Mouse (Mus musculus) heart, postnatal 10 days (tissue): ENCODE results near the gene Htr6. TPM values are rescaled to one million over a fixed set of nuclear protein-coding genes. Genes with fewer than 3 reads are reported as not detected.

Experiments used
- DNase-seq, 2 experiments: peaks; one replicate each; pipeline ENCODE4 v3.0.0; 2021
- intact Hi-C: fragments of 180-260 bp; cut with DNase I; formaldehyde crosslinking; loops from one replicate; pipeline ENCODE4 v1.15.1; 2025
- total RNA-seq, 2 experiments: library from RNA; stranded (reverse); gene quantifications; 2 replicates each; pipeline ENCODE4 v1.2.3; 2021

Htr6 gene
- not detected for total RNA-seq

DNA sequence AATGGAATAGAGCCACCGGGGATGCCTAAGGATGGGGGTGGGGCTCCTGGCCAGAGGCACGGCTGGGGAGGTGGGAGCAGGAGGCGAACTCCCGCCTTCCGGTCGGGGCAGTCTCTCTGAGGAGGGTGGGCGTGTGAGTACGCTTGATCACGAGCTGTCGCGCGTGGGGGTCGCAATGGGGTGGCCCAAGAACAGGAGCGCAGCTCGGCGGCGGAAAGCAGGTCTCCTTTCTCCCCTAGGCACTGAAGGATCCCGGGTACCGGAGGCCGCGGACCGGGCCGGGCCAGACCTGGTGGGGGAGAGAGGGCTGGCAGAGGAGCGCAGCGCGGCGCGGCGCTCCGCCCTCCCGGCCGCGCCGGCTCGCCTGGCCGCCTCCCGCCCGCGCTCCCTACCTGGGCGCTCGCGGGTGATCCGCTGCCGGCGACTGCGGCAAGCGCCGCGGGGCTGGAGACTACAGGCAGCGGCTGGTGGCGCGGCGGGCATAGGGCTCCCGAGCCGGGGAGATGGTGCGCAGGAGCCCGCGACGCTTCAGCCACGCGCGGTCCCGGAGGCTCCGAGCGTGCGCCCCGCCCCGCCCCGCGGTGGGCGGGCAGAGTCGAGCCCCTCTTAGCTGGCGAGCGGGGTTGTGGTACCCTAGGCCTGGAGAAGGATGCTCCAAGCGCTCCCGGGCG is at the start of gene Htr6:
Gene Htr6 (minus strand): TSS at position 530 of the 671 bp plus-strand sequence.
- no peak for DNase-seq
- intact Hi-C loops: no loop called here

DNA sequence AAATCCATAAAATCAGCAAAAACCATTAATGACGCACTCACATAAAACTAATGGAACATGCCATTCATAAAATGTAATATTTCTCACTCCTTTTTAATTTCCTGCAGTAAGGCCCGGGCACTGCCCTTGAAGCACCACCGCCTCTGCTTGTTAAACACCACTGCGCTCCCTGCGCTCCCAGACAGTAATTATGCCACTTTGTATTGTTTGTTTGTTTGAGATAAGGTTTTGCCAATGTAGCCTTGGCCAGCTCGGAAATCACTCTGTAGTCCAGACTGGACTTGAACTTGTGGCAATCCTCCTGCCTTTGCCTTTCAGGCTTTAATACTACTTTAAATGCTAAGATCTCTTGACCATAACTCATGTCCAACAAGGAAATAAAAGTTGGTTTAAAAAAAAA is 49.6 kb upstream of the Htr6 start:
- intact Hi-C loops: loop anchor here (5.0 kb wide), 1 partner anchor 122 kb away; no protein-coding TSS in a partner anchor
- no peak for DNase-seq

DNA sequence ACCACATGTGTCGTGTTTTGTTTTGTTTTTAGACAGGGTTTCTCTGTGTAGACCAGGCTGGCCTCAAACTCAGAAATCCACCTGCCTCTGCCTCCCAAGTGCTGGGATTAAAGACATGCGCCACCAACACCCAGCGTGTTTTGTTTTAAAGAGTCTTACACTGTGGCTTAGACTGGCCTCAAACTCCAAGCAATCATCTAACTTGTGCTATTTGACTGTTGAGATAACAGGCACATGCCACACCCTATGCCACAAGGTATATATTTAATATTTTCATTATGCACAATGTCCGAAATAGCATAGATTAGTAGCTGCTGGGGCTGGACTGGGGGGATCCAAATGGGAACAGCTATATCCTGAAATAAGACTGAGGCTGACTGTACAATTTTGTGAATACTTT is 47.2 kb upstream of the Htr6 start:
- no peak for DNase-seq
- intact Hi-C loops: no loop called here

DNA sequence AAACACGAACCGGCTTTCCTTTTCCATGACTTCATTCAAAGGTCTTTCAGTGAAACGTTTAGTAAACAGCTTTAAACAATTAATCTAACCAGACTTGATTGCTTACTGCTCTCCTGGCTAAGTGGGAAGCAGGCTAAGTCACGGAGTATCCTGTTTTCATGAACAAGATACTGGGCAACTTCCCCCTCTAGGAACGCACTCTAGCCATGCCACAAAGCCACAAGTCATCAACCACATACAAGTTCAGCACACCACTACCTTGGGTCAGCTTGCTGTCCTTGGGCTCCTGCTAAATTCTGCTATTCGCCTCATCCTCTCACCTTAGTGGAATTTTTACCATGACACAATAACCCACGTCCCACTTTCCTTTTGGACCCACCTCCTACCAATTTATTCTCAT is 45.6 kb upstream of the Htr6 start:
- DNase-seq: no peak
- intact Hi-C loops: no loop called here

DNA sequence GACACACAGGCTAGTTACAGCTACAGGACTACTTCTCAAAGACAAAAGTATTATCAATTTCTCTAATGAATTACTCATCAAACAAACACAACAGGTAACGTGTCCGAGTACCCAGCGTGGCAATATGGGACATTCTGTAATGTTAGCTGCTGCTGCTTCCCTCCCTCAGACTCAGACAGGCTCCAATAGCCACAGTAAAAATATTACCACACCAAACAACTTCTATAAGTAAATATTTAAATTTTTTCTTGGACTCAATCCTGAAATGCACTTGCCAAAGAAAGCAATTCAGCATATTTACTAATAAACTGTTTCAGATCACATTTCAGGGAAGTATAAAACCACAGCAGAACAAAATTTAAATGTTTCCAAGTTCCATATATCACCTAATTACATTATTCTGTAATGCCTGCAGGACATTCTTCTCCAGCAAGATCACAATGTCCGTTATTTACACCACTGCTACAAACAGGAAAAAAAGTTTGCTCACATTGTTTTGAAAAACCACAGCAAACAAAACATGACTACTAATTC is 45.0 kb upstream of the Htr6 start:
- no peak for DNase-seq
- intact Hi-C loops: no loop called here

- DNase-seq: no peak
- intact Hi-C loops: no loop called here
Observed at GRCm38 (mm10) chr4:139116356-139117063, 41.1 kb upstream of the Htr6 start.

DNA sequence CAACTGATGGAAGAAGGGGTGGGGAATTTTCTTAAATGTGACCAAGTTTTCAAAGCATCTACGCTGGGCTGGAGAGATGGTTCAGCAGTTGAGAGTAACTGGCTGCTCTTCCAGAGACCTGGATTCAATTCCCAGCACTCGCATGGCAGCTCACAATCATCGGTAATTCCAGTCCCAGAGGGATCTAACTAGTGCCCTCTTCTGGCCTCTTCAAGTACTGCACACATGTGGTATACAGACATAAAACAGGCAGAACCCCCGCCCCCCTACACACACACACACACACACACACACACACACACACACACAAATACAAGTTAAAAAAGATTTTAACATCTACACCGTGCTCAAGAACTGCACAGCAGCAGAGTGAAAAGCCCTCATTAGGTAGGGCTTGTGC is 40.4 kb upstream of the Htr6 start:
- intact Hi-C loops: no loop called here
- DNase-seq: no peak

GRCm38 (mm10) chr4:139112482-139112881 is 37.1 kb upstream of the Htr6 start:
- DNase-seq: no peak
- intact Hi-C loops: no loop called here

DNA sequence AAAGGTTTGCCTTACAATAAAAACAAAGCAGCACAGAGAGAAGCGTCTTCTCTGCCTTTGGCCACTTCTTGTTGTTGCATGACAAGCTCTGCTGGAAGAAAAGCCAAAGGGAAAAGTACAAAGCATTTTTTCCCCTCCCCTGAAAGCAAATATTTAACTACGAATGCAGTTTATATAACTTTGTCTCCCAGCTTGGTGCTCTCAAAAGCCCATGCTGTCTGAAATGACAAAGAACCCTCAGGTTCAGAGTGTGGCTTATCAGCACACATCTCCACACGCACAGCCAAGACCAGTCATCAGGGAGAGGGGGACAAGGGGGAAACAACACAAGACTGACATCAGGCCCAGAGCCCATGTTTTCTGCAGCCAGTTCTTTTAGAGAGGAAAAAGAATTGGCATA is 36.1 kb upstream of the Htr6 start:
- no peak for DNase-seq
- intact Hi-C loops: no loop called here

DNA sequence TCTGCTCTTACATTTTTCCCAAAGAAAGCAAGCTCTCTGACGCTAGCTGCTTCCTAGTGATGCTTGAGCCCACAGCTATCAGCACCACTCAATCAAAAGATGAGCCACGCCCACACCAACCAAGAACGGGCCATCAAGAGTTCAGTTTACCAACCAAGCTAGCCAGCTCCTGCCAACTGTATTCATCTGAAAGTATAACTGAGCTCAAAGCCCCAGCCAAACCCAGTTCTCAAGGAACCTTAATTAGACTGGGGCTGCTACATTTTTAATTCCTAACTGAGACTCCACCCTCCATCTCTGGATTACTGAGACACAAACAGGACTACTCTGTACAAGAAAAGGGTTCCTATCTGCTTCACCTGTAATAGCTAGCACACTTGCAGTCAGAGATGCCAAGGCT is 35.5 kb upstream of the Htr6 start:
- DNase-seq: no peak
- intact Hi-C loops: no loop called here

- intact Hi-C loops: no loop called here
- no peak for DNase-seq
Observed at GRCm38 (mm10) chr4:139105453-139105852, 30.1 kb upstream of the Htr6 start.

GRCm38 (mm10) chr4:139101546-139101945 is 26.2 kb upstream of the Htr6 start:
- no peak for DNase-seq
- intact Hi-C loops: no loop called here

DNA sequence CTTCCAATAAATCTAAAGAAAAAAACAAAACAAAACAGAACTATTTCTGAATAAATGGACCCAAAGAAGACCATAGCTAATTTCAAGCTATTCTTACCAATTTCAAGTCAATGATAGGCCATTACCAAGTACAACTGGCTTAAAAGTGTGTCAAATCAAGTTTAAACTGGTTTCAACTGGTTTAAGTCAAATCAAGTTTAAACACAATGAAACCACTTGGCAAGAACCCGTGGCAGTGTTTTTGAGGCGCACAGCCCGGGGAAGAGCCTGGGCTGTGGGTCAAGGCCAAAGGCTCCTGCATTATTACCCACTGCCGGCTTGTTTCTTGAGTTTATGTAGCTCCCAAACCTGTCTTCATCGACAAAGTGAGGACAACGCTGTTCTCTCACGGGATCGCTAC is 25.0 kb upstream of the Htr6 start:
- intact Hi-C loops: no loop called here
- no peak for DNase-seq

DNA sequence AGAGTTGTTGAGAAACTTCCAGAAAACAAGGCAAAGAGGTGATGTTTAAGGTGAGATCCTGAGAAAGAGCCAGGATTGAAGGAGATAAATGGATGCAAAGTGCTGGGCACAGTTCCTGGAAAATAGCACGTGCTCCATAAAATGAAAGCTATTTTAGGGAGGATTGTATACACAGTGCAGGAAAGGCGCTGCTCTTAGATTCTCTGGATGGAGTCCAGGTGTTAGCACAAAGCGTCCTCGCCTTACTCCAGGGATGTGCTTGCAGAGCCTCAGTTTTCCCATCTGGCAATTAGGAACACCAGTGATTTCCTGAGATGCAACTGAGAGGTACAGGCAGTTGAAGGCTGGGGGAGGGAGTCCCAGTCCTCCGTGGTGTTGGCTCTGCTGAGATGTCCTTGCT is 20.8 kb upstream of the Htr6 start:
- intact Hi-C loops: no loop called here
- DNase-seq: no peak

DNA sequence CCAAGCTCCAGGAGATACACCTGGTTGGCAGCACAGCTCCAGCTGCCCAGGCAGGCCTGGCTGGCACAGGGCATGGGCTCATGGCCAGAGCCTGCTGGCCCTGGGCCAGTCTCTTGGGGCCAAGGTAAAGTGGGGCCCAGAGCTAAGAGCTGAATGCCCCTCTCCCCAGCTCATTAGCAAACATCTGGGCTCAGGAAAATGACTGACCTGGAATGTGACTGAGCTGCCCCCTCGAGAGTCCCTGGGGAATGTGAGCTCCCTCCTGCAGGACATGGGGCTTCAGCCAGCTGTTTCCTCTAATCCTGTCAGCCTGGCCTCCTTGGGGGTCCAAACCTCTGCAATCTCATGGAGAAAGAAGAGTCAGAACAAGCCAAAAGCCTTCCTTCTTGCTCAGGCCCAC is 20.0 kb upstream of the Htr6 start:
- DNase-seq: no peak
- intact Hi-C loops: no loop called here

DNA sequence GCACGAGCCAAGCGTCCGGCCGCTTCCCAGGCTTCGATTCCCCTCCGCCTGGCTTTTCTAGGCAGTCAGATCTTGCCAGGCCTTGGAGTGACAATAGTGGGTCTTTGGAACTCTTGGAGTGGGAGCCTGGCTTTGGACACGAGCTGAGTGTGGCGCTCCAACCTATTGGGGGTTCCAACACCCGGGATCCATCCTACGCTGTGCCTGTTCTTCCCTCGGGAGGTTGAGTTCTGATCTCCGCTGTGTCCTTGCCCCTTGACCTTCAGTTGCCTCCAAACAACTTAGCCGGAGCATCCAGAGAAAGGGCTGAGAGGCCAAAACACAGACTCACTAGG is 17.8 kb upstream of the Htr6 start:
- no peak for DNase-seq

GRCm38 (mm10) chr4:139092356-139093195 is 17.2 kb upstream of the Htr6 start, which contains the start of gene Nbl1:
Nbl1 (minus strand) TSS chr4:139092993.
- intact Hi-C loops: loop anchor here (5.0 kb wide), 1 partner anchor 100 kb away; the partner anchor contains the start of gene Capzb
- DNase-seq: peak; percentile 73 to 74

More for the DNA sequence above, 17.8 kb upstream of the Htr6 start:
- intact Hi-C loops: loop anchor here (5.0 kb wide), 1 partner anchor 99 kb away; the partner anchor contains the start of gene Capzb

DNA sequence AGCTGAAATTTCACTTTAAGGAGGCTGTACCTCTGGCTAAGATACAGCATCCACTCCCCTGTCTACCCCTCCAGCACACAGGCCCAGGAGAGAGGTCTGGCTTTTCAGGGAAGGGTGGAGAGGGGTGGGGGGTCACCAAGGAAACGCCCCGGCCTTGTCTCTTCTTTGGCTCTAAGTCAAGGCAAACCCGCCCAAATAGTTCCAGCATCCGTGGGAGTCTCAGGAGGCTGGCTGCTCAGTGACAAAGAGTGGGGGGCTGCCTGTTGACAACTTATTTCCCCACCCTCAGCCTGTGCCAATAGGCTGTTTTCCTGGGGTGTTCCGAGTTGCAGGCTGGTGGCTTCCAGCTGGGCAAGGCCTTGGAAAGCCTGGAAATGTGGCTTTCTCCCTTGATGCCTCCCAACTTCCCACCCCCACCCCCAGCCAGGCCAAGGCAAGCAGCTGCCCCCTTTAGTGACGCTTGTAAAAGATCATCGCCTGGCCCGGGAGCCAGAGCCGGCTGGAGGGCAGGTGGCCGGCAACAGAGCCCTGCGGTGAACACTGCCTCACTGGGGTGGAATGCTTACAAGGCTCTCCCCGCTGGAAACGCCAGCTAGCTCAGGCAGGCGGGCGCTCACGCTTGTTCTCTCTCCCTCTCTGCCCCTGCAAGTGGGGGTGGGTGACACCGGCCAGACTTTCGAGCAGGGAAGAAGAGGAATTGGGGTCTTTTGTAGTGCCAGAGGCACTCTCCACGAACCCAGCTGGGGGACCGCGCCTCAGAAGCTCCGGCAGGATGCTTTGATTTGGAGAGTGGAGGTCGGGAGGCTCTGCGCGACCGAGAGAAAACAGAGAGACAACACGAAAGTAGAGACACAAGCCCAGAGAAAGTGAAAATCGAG is 16.3 kb upstream of the Htr6 start:
- peak; percentile 47 to 57 for DNase-seq
- intact Hi-C loops: loop anchor here (5.0 kb wide), 1 partner anchor 101 kb away; the partner anchor contains the start of gene Capzb

DNA sequence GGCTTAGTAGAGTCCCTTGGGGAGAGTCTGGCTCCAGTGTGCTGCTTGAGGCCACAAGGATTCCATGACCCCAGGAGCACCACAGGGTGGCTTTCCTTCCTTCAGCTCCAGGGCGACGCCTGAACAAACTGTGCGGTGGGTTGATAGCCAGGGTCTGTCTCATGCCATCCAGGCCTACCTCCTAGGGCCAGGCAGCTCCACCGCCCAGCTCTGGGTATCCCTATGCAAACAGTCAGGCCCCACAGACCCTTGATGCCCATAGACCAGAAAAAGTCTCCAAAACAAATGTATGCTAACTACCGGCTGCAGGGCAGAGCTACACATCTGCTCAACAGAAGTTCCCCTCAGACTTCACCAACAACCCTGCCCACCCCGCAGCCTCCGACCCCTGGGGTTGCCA is 15.7 kb upstream of the Htr6 start:
- no peak for DNase-seq
- intact Hi-C loops: loop anchor here (5.0 kb wide), 1 partner anchor 101 kb away; the partner anchor contains the start of gene Capzb
